In the genomic region with DNA sequence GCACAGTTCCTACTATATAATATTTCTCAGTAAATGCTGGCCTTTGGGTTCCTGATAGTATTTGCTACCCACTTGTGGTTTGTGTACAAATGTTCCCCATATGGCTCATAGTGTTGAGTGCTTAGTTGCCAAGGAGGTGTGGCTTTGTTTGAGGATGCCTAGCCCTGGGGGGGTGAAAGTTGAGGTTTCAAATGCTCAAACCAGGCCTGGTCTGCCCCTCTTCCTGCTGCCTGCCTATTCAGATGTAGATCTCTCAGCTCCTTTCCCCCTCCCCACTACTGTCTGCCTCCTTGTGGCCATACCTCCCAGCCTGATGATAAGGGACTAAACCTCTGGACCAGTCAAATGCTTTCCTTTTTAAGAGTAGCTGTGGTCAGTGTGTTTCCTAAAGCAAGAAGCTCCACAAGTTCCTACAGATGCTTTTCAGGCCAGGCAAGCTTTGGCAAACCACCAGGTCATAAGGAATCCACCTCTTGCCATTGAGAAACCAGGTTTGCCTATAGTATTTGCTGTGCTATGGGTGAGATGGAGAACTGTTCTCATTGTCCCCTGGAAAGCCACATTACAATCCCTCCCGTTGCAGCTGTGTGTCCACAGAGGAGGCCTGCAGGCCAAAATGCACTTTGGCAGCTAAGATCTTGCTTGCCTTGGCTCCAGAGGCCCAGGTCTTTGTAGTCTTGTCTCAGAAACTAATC, we compare ENCODE assay signal across 20 mouse cellular contexts.
DNase-seq lines count a peak whose midpoint lies in the region; ATAC-seq and TF ChIP-seq lines count a peak whose summit lies in the region.
"Had no signal": no experiment of that assay in that cellular context is flagged by ENCODE, and none has a peak within 500 bp of the region (broad histone marks: within the 10 kb centered on the region; RNA-seq: fewer than 3 reads in every experiment).

No protein-coding gene starts in this region.

- intact Hi-C loops in gastrocnemius, adult 2 months (cut with DNase I), result no loop called here

- no peaks in the 10 kb centered on the region for H3K9me3 ChIP-seq in embryonic facial prominence, embryonic 12.5 days
- no peaks in the 10 kb centered on the region for H3K9me3 ChIP-seq in embryonic facial prominence, embryonic 10.5 days
- H3K9me3 ChIP-seq in megakaryocyte, embryonic 14.5 days, result no peaks in the 10 kb centered on the region
- H3K9me3 ChIP-seq in limb, embryonic 15.5 days, result no peaks in the 10 kb centered on the region
- H3K9me3 ChIP-seq: G1E; liver, embryonic 12.5 days had no signal

- no peaks in the 10 kb centered on the region for H3K36me3 ChIP-seq in embryonic facial prominence, embryonic 12.5 days
- 0 out of 2 replicates have a peak, but pooled peaks cover 5% of the 10 kb centered on the region for H3K36me3 ChIP-seq in embryonic facial prominence, embryonic 10.5 days (replicated peaks)
- H3K36me3 ChIP-seq in megakaryocyte, embryonic 14.5 days (replicated peaks; ENCODE audit: low read length), result no peaks in the 10 kb centered on the region
- no peaks in the 10 kb centered on the region for H3K36me3 ChIP-seq in limb, embryonic 15.5 days
- H3K36me3 ChIP-seq: liver, embryonic 12.5 days had no signal

- H3K4me2 ChIP-seq in embryonic facial prominence, embryonic 12.5 days (replicated peaks), result no peak overlapping the region
- H3K4me2 ChIP-seq in limb, embryonic 15.5 days, result no peak overlapping the region
- H3K4me2 ChIP-seq: hindbrain, embryonic 14.5 days; liver, embryonic 12.5 days had no signal

- peaks cover 11% of the 10 kb centered on the region for H3K4me1 ChIP-seq in embryonic facial prominence, embryonic 12.5 days
- peaks cover 18% of the 10 kb centered on the region for H3K4me1 ChIP-seq in embryonic facial prominence, embryonic 10.5 days
- H3K4me1 ChIP-seq in megakaryocyte, embryonic 14.5 days, result peaks cover 67% of the 10 kb centered on the region
- peaks cover 14% of the 10 kb centered on the region for H3K4me1 ChIP-seq in limb, embryonic 15.5 days
- H3K4me1 ChIP-seq: liver, embryonic 12.5 days had no signal

- no peaks in the 10 kb centered on the region; the same call in 1 of the 2 replicates for H3K27me3 ChIP-seq in embryonic facial prominence, embryonic 12.5 days
- no peaks in the 10 kb centered on the region for H3K27me3 ChIP-seq in embryonic facial prominence, embryonic 10.5 days (replicated peaks; ENCODE audit: low read depth, poor library complexity, severe bottlenecking)
- H3K27me3 ChIP-seq in megakaryocyte, embryonic 14.5 days (replicated peaks), result no peaks in the 10 kb centered on the region
- H3K27me3 ChIP-seq in limb, embryonic 15.5 days, result no peaks in the 10 kb centered on the region
- H3K27me3 ChIP-seq: liver, embryonic 12.5 days had no signal

- DNase-seq in embryonic facial prominence, embryonic 10.5 days (ENCODE audit: low spot score), result no peak
- no peak for DNase-seq in embryo, embryonic 10 days (ENCODE audit: low spot score)
- no peak for DNase-seq in heart, adult 11 months
- no peak for DNase-seq in gastrocnemius, adult 2 months
- DNase-seq: cerebellum, postnatal 25 days; forebrain, postnatal 0 days; heart, postnatal 14 days; kidney, adult 11 months; kidney, postnatal 25 days; layer of hippocampus, adult 9-11 months; right cerebral cortex, postnatal 25 days; thymus, adult 2 months had no signal

- 0 out of 2 replicates have a peak overlapping the region, but pooled peaks have one; percentile 30 for H3K27ac ChIP-seq in embryonic facial prominence, embryonic 12.5 days
- H3K27ac ChIP-seq in embryonic facial prominence, embryonic 10.5 days (replicated peaks), result no peak overlapping the region
- H3K27ac ChIP-seq in limb, embryonic 15.5 days, result peak overlapping the region; percentile 68
- H3K27ac ChIP-seq in gastrocnemius, adult 2 months, result no peak overlapping the region
- H3K27ac ChIP-seq: hindbrain, embryonic 14.5 days; liver, embryonic 12.5 days had no signal

- no peak for TF ChIP-seq CTCF in gastrocnemius, adult 2 months (IDR thresholded peaks at IDR 0.05)

- no peak for ATAC-seq in embryonic facial prominence, embryonic 12.5 days (ENCODE audit: insufficient number of reproducible peaks, insufficient read depth, low FRiP score, low TSS enrichment)
- ATAC-seq in megakaryocyte, adult 5-6 weeks (ENCODE audit: poor library complexity, severe bottlenecking), result no peak
- no peak for ATAC-seq in limb, embryonic 15.5 days (ENCODE audit: insufficient number of reproducible peaks, low FRiP score, low TSS enrichment, low read depth)
- ATAC-seq: forebrain, postnatal 0 days; liver, embryonic 12.5 days; midbrain, embryonic 16.5 days had no signal

- H3K9ac ChIP-seq in embryonic facial prominence, embryonic 12.5 days, result no peak overlapping the region
- H3K9ac ChIP-seq in limb, embryonic 15.5 days, result no peak overlapping the region
- H3K9ac ChIP-seq: forebrain, postnatal 0 days; hindbrain, embryonic 14.5 days; liver, embryonic 12.5 days had no signal

- WGBS in embryonic facial prominence, embryonic 12.5 days, result 14% methylated on average over 1 of the region's 1 CpGs
- 31% methylated on average over 1 of the region's 1 CpGs for WGBS in embryonic facial prominence, embryonic 10.5 days
- 30% methylated on average over 1 of the region's 1 CpGs for WGBS in limb, embryonic 15.5 days

- H3K4me3 ChIP-seq in embryonic facial prominence, embryonic 12.5 days, result no peak overlapping the region
- H3K4me3 ChIP-seq in embryonic facial prominence, embryonic 10.5 days, result no peak overlapping the region
- peak overlapping the region; percentile 60 for H3K4me3 ChIP-seq in megakaryocyte, embryonic 14.5 days (replicated peaks)
- no peak overlapping the region for H3K4me3 ChIP-seq in limb, embryonic 15.5 days
- no peak overlapping the region for H3K4me3 ChIP-seq in gastrocnemius, adult 2 months
- H3K4me3 ChIP-seq: liver, embryonic 12.5 days had no signal

Comparison
In these comparisons a context has a peak if more than half of its experiments do, and no peak if none do; other contexts are left out.
1. H3K27ac ChIP-seq: peak in embryonic facial prominence, embryonic 12.5 days (single experiment) and limb, embryonic 15.5 days (single experiment); none in embryonic facial prominence, embryonic 10.5 days (single experiment) and gastrocnemius, adult 2 months (single experiment).